Mouse (Mus musculus): ENCODE measurements around the gene Clybl.

Clybl gene

GRCm38 (mm10) chr14:122357316-122357715 is 175.8 kb downstream of the Clybl start:
- no peak for DNase-seq (ENCODE audit: low read depth in 1 of 2, low spot score in 2 of 2)

GRCm38 (mm10) chr14:122358592-122358991 is 177.1 kb downstream of the Clybl start:
- DNase-seq (ENCODE audit: low read depth in 1 of 2, low spot score in 2 of 2): no peak

GRCm38 (mm10) chr14:122359136-122359905 is 177.8 kb downstream of the Clybl start:
- no peak for DNase-seq (ENCODE audit: low read depth in 1 of 2, low spot score in 2 of 2)

- no peak for DNase-seq (ENCODE audit: low read depth in 1 of 2, low spot score in 2 of 2)
Measured at GRCm38 (mm10) chr14:122361807-122362206, 180.3 kb downstream of the Clybl start.

- DNase-seq (ENCODE audit: low read depth in 1 of 2, low spot score in 2 of 2): no peak
Measured at GRCm38 (mm10) chr14:122363156-122363555, 181.7 kb downstream of the Clybl start.

GRCm38 (mm10) chr14:122364026-122364425 is 182.5 kb downstream of the Clybl start:
- DNase-seq (ENCODE audit: low read depth in 1 of 2, low spot score in 2 of 2): no peak

- no peak for DNase-seq (ENCODE audit: low read depth in 1 of 2, low spot score in 2 of 2)
Measured at GRCm38 (mm10) chr14:122367252-122367868, 185.9 kb downstream of the Clybl start.

GRCm38 (mm10) chr14:122367882-122368418 is 186.4 kb downstream of the Clybl start:
- no peak for DNase-seq (ENCODE audit: low read depth in 1 of 2, low spot score in 2 of 2)

- no peak for DNase-seq (ENCODE audit: low read depth in 1 of 2, low spot score in 2 of 2)
Measured at GRCm38 (mm10) chr14:122368501-122368900, 187.0 kb downstream of the Clybl start.

GRCm38 (mm10) chr14:122371979-122372378 is 190.5 kb downstream of the Clybl start:
- DNase-seq (ENCODE audit: low read depth in 1 of 2, low spot score in 2 of 2): no peak

GRCm38 (mm10) chr14:122373458-122373857 is 192.0 kb downstream of the Clybl start:
- DNase-seq (ENCODE audit: low read depth in 1 of 2, low spot score in 2 of 2): no peak

- no peak for DNase-seq (ENCODE audit: low read depth in 1 of 2, low spot score in 2 of 2)
Measured at GRCm38 (mm10) chr14:122374285-122374997, 192.9 kb downstream of the Clybl start.

- no peak for DNase-seq (ENCODE audit: low read depth in 1 of 2, low spot score in 2 of 2)
Measured at GRCm38 (mm10) chr14:122375070-122375811, 193.7 kb downstream of the Clybl start.

- no peak for DNase-seq (ENCODE audit: low read depth in 1 of 2, low spot score in 2 of 2)
Measured at GRCm38 (mm10) chr14:122376482-122377143, 195.1 kb downstream of the Clybl start.

- DNase-seq (ENCODE audit: low read depth in 1 of 2, low spot score in 2 of 2): no peak
Measured at GRCm38 (mm10) chr14:122377681-122378080, 196.2 kb downstream of the Clybl start.

- no peak for DNase-seq (ENCODE audit: low read depth in 1 of 2, low spot score in 2 of 2)
Measured at GRCm38 (mm10) chr14:122379076-122379475, 197.6 kb downstream of the Clybl start.

- no peak for DNase-seq (ENCODE audit: low read depth in 1 of 2, low spot score in 2 of 2)
Measured at GRCm38 (mm10) chr14:122379996-122380395, 198.5 kb downstream of the Clybl start.

- no peak for DNase-seq (ENCODE audit: low read depth in 1 of 2, low spot score in 2 of 2)
Measured at GRCm38 (mm10) chr14:122380896-122381845, 199.7 kb downstream of the Clybl start.

- DNase-seq (ENCODE audit: low read depth in 1 of 2, low spot score in 2 of 2): no peak
Measured at GRCm38 (mm10) chr14:122382281-122382680, 200.8 kb downstream of the Clybl start.

Data from monocyte, adult 2 months (primary cell).